Mouse (Mus musculus): ENCODE results near the gene Alg1.
"Not testable (repeated sequence)": the region's sequence is repeated elsewhere in the genome, so short reads cannot be mapped to it uniquely, and the experiment has no call there.

Alg1 gene

GRCm38 (mm10) chr16:5233418-5234313 lies at the start of gene Alg1:
Alg1 (plus strand) TSS chr16:5233621.
- DNase-seq (ENCODE audit: low spot score): peak; percentile 90

GRCm38 (mm10) chr16:5184101-5184500 lies 49.3 kb upstream of the Alg1 start:
- DNase-seq (ENCODE audit: low spot score): no peak

GRCm38 (mm10) chr16:5184956-5185355 lies 48.5 kb upstream of the Alg1 start:
- DNase-seq (ENCODE audit: low spot score): no peak

- no peak for DNase-seq (ENCODE audit: low spot score)
Measured at GRCm38 (mm10) chr16:5185691-5186090, 47.7 kb upstream of the Alg1 start.

- no peak for DNase-seq (ENCODE audit: low spot score)
Measured at GRCm38 (mm10) chr16:5186234-5186633, 47.2 kb upstream of the Alg1 start.

GRCm38 (mm10) chr16:5195080-5195479 lies 38.3 kb upstream of the Alg1 start:
- DNase-seq (ENCODE audit: low spot score): peak; percentile 36

GRCm38 (mm10) chr16:5202681-5203080 lies 30.7 kb upstream of the Alg1 start:
- DNase-seq (ENCODE audit: low spot score): peak; percentile 42

- DNase-seq (ENCODE audit: low spot score): no peak
Measured at GRCm38 (mm10) chr16:5203200-5203599, 30.2 kb upstream of the Alg1 start.

GRCm38 (mm10) chr16:5203668-5204433 lies 29.6 kb upstream of the Alg1 start, which contains the start of gene Nagpa:
Nagpa (minus strand) TSS chr16:5204012.
- DNase-seq (ENCODE audit: low spot score): peak; percentile 71

- DNase-seq (ENCODE audit: low spot score): no peak
Measured at GRCm38 (mm10) chr16:5205431-5205970, 27.9 kb upstream of the Alg1 start.

GRCm38 (mm10) chr16:5206051-5206450 lies 27.4 kb upstream of the Alg1 start:
- DNase-seq (ENCODE audit: low spot score): no peak

- no peak for DNase-seq (ENCODE audit: low spot score)
Measured at GRCm38 (mm10) chr16:5210365-5210764, 23.1 kb upstream of the Alg1 start.

GRCm38 (mm10) chr16:5212150-5212549 lies 21.3 kb upstream of the Alg1 start:
- DNase-seq (ENCODE audit: low spot score): no peak

GRCm38 (mm10) chr16:5214126-5214525 lies 19.3 kb upstream of the Alg1 start:
- DNase-seq (ENCODE audit: low spot score): no peak

GRCm38 (mm10) chr16:5216686-5217085 lies 16.7 kb upstream of the Alg1 start:
- DNase-seq (ENCODE audit: low spot score): no peak

- peak; percentile 48 for DNase-seq (ENCODE audit: low spot score)
Measured at GRCm38 (mm10) chr16:5217341-5218133, 15.9 kb upstream of the Alg1 start.

GRCm38 (mm10) chr16:5221403-5221802 lies 12.0 kb upstream of the Alg1 start:
- no peak for DNase-seq (ENCODE audit: low spot score)

GRCm38 (mm10) chr16:5222140-5222539 lies 11.3 kb upstream of the Alg1 start, which contains the start of gene AU021092:
AU021092 (minus strand) TSS chr16:5222299.
- DNase-seq (ENCODE audit: low spot score): no peak

- DNase-seq (ENCODE audit: low spot score): not testable (repeated sequence)
Measured at GRCm38 (mm10) chr16:5226534-5226933, 6.9 kb upstream of the Alg1 start.

GRCm38 (mm10) chr16:5227501-5227900 lies 5.9 kb upstream of the Alg1 start:
- DNase-seq (ENCODE audit: low spot score): not testable (repeated sequence)

GRCm38 (mm10) chr16:5228103-5228502 lies 5.3 kb upstream of the Alg1 start:
- not testable (repeated sequence) for DNase-seq (ENCODE audit: low spot score)

GRCm38 (mm10) chr16:5232982-5233381 lies 439 bp upstream of the Alg1 start:
- DNase-seq (ENCODE audit: low spot score): no peak
